Mouse (Mus musculus) kidney, adult 11 months (tissue): ENCODE measurements around the gene Aen.

ENCODE experiments used
- DNase-seq: peaks from one replicate; pipeline ENCODE4 v3.0.0; 2022

Aen gene

GRCm38 (mm10) chr7:78895021-78895652 lies 517 bp upstream of the Aen start:
- no peak for DNase-seq

GRCm38 (mm10) chr7:78897567-78897966 lies 1.9 kb downstream of the Aen start:
- DNase-seq = no peak

- no peak for DNase-seq
These were observed 7.7 kb downstream of the Aen start for GRCm38 (mm10) chr7:78903174-78903870.

GRCm38 (mm10) chr7:78904175-78904574 lies 8.5 kb downstream of the Aen start:
- DNase-seq = no peak

- no peak for DNase-seq
These were observed 13.4 kb downstream of the Aen start for GRCm38 (mm10) chr7:78909026-78909425.

GRCm38 (mm10) chr7:78910336-78911098 lies 14.9 kb downstream of the Aen start:
- DNase-seq = no peak

GRCm38 (mm10) chr7:78911209-78911608 lies 15.6 kb downstream of the Aen start:
- DNase-seq = no peak

- DNase-seq = no peak
These were observed 16.8 kb downstream of the Aen start for GRCm38 (mm10) chr7:78912253-78912973.

GRCm38 (mm10) chr7:78912974-78913474 lies 17.4 kb downstream of the Aen start, which contains the start of gene Isg20:
TSS of gene Isg20 (plus strand) at chr7:78913424.
- no peak for DNase-seq

GRCm38 (mm10) chr7:78913649-78914544 lies 18.2 kb downstream of the Aen start:
- no peak for DNase-seq

GRCm38 (mm10) chr7:78914545-78914845 lies 18.8 kb downstream of the Aen start:
- no peak for DNase-seq

- DNase-seq = no peak
These were observed 19.3 kb downstream of the Aen start for GRCm38 (mm10) chr7:78914896-78915510.

GRCm38 (mm10) chr7:78918686-78919085 lies 23.0 kb downstream of the Aen start:
- DNase-seq = peak; percentile 53

- peak; percentile 60 for DNase-seq
These were observed 26.9 kb downstream of the Aen start for GRCm38 (mm10) chr7:78922506-78922905.

- DNase-seq = no peak
These were observed 28.6 kb downstream of the Aen start for GRCm38 (mm10) chr7:78924300-78924699.

GRCm38 (mm10) chr7:78924796-78925195 lies 29.1 kb downstream of the Aen start:
- DNase-seq = no peak

GRCm38 (mm10) chr7:78925680-78926079 lies 30.0 kb downstream of the Aen start:
- no peak for DNase-seq

GRCm38 (mm10) chr7:78926156-78926555 lies 30.5 kb downstream of the Aen start:
- no peak for DNase-seq

- no peak for DNase-seq
These were observed 31.6 kb downstream of the Aen start for GRCm38 (mm10) chr7:78927266-78927665.

GRCm38 (mm10) chr7:78938957-78939602 lies 43.4 kb downstream of the Aen start:
- DNase-seq = no peak

GRCm38 (mm10) chr7:78940971-78941370 lies 45.3 kb downstream of the Aen start:
- DNase-seq = no peak
